Mouse (Mus musculus) olfactory bulb, adult 2 months (tissue): Measurements from ENCODE around the gene Igfbp7.

Source experiments
- CTCF ChIP-seq: fragments of 200-500 bp; IDR thresholded peaks from 2 replicates; pipeline ENCODE4 v1.5.1; 2012; ENCODE audit warnings: low read depth, mild to moderate bottlenecking, low read length, moderate library complexity; ENCODE audit not compliant: insufficient read depth
- POLR2A ChIP-seq: fragments of 200-500 bp; IDR thresholded peaks from 2 replicates; pipeline ENCODE4 v1.6.1; 2012; ENCODE audit warnings: mild to moderate bottlenecking, low read depth, low read length, moderate library complexity; ENCODE audit not compliant: insufficient read depth

DNA sequence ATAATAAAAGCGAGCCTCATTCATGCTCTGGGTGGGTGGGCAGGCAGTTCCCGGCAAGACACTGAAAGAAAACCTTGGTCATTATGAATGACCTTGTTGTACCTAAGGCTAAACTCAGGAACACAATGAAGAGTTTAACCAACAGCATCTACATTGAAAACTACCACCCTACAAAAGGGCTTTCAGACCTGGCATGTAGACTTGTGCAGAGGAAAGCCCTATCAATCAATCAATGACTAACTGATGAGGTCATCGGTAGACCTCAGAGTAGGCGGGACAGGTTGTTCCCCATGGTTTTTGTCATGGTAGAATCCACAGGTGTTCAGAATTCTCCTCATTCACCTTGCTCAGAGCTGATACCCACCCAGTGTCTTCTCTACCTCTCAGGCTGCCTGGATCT is 47.9 kb downstream of the Igfbp7 start:
- no peak for TF ChIP-seq CTCF
- TF ChIP-seq POLR2A = no peak
